Mouse (Mus musculus): ENCODE measurements around the gene Emc3. TPM values are rescaled to one million over a fixed set of nuclear protein-coding genes. Genes with fewer than 3 reads are reported as not detected.
A peak's percentile ranks its signal among the peaks of the same experiment; 100 is the strongest.

Gene Emc3
- polyA plus RNA-seq, 1 experiment from 2014 or later, result 77.7 TPM

- 86% methylated on average over 6 of the region's 6 CpGs for WGBS
- Histone ChIP-seq H3K36me3 (ENCODE audit: control insufficient read depth, insufficient read depth, low read length) (no peaks in the 10 kb centered on the region), H3K27me3 (ENCODE audit: control insufficient read depth, insufficient read depth, low read length) (peaks cover 7% of the 10 kb centered on the region), H3K4me2 (ENCODE audit: low read depth, low read length, severe bottlenecking) (no peak overlapping the region), H3K4me3 (ENCODE audit: low read depth, low read length) (no peak overlapping the region), H3K9me3 (ENCODE audit: control insufficient read depth, low read length) (no peaks in the 10 kb centered on the region), H3K9ac (ENCODE audit: low read length) (no peak overlapping the region), H3K27ac (ENCODE audit: low read depth, low read length) (no peak overlapping the region), H3K4me1 (replicated peaks; ENCODE audit: control insufficient read depth, insufficient read depth, low read length) (peaks cover 8% of the 10 kb centered on the region; the same call in 1 of the 2 replicates)
- DNase-seq (ENCODE audit: low spot score) (no peak), ATAC-seq (replicated peaks; ENCODE audit: low FRiP score) (no peak)
Measured at GRCm38 (mm10) chr6:113473715-113474114, 57.7 kb downstream of the Emc3 start.

GRCm38 (mm10) chr6:113473246-113473645 is 58.2 kb downstream of the Emc3 start:
- Histone ChIP-seq H3K4me3 (ENCODE audit: low read depth, low read length) (no peak overlapping the region), H3K36me3 (ENCODE audit: control insufficient read depth, insufficient read depth, low read length) (no peaks in the 10 kb centered on the region), H3K9me3 (ENCODE audit: control insufficient read depth, low read length) (no peaks in the 10 kb centered on the region), H3K4me1 (replicated peaks; ENCODE audit: control insufficient read depth, insufficient read depth, low read length) (peaks cover 8% of the 10 kb centered on the region; the same call in 1 of the 2 replicates), H3K9ac (ENCODE audit: low read length) (no peak overlapping the region), H3K27ac (ENCODE audit: low read depth, low read length) (no peak overlapping the region), H3K27me3 (ENCODE audit: control insufficient read depth, insufficient read depth, low read length) (peaks cover 7% of the 10 kb centered on the region), H3K4me2 (ENCODE audit: low read depth, low read length, severe bottlenecking) (no peak overlapping the region)
- ATAC-seq (replicated peaks; ENCODE audit: low FRiP score), result no peak
- no peak for DNase-seq (ENCODE audit: low spot score)
- WGBS, result 87% methylated on average over 2 of the region's 2 CpGs

GRCm38 (mm10) chr6:113472061-113472460 is 59.4 kb downstream of the Emc3 start:
- H3K27me3 ChIP-seq (ENCODE audit: control insufficient read depth, insufficient read depth, low read length), result peaks cover 7% of the 10 kb centered on the region
- no peaks in the 10 kb centered on the region for H3K9me3 ChIP-seq (ENCODE audit: control insufficient read depth, low read length)
- ATAC-seq (replicated peaks; ENCODE audit: low FRiP score), result no peak
- no peak overlapping the region for H3K4me2 ChIP-seq (ENCODE audit: low read depth, low read length, severe bottlenecking)
- peaks cover 8% of the 10 kb centered on the region; the same call in 1 of the 2 replicates for H3K4me1 ChIP-seq (replicated peaks; ENCODE audit: control insufficient read depth, insufficient read depth, low read length)
- WGBS, result 65% methylated on average over 10 of the region's 10 CpGs
- no peaks in the 10 kb centered on the region for H3K36me3 ChIP-seq (ENCODE audit: control insufficient read depth, insufficient read depth, low read length)
- no peak overlapping the region for H3K27ac ChIP-seq (ENCODE audit: low read depth, low read length)
- DNase-seq (ENCODE audit: low spot score), result no peak
- no peak overlapping the region for H3K9ac ChIP-seq (ENCODE audit: low read length)
- no peak overlapping the region for H3K4me3 ChIP-seq (ENCODE audit: low read depth, low read length)

- Histone ChIP-seq H3K4me1 (replicated peaks; ENCODE audit: control insufficient read depth, insufficient read depth, low read length) (peaks cover 8% of the 10 kb centered on the region; the same call in 1 of the 2 replicates), H3K36me3 (ENCODE audit: control insufficient read depth, insufficient read depth, low read length) (no peaks in the 10 kb centered on the region), H3K27me3 (ENCODE audit: control insufficient read depth, insufficient read depth, low read length) (peaks cover 7% of the 10 kb centered on the region), H3K9ac (ENCODE audit: low read length) (peak within 1 kb of the TSS; percentile 6; the same call in 1 of the 2 replicates), H3K9me3 (ENCODE audit: control insufficient read depth, low read length) (no peaks in the 10 kb centered on the region), H3K27ac (ENCODE audit: low read depth, low read length) (no peak within 1 kb of the TSS), H3K4me3 (ENCODE audit: low read depth, low read length) (no peak within 1 kb of the TSS), H3K4me2 (ENCODE audit: low read depth, low read length, severe bottlenecking) (peak within 1 kb of the TSS; percentile 19; the same call in 1 of the 2 replicates)
- 22% methylated on average over 12 of the region's 12 CpGs for WGBS
- no peak for DNase-seq (ENCODE audit: low spot score)
- no peak for ATAC-seq (replicated peaks; ENCODE audit: low FRiP score)
Measured at GRCm38 (mm10) chr6:113471297-113471936, 60.0 kb downstream of the Emc3 start, which contains the start of gene Il17rc. Gene Il17rc, plus strand, starts transcription at chr6:113471427.

GRCm38 (mm10) chr6:113469432-113469831 is 62.0 kb downstream of the Emc3 start:
- DNase-seq (ENCODE audit: low spot score) (peak; percentile 90), ATAC-seq (replicated peaks; ENCODE audit: low FRiP score) (peak; percentile 64)
- H3K27me3 ChIP-seq (ENCODE audit: control insufficient read depth, insufficient read depth, low read length), result peaks cover 7% of the 10 kb centered on the region
- H3K4me1 ChIP-seq (replicated peaks; ENCODE audit: control insufficient read depth, insufficient read depth, low read length), result peaks cover 8% of the 10 kb centered on the region; the same call in 1 of the 2 replicates
- peak overlapping the region; percentile 58 for H3K4me2 ChIP-seq (ENCODE audit: low read depth, low read length, severe bottlenecking)
- no peaks in the 10 kb centered on the region for H3K36me3 ChIP-seq (ENCODE audit: control insufficient read depth, insufficient read depth, low read length)
- H3K9ac ChIP-seq (ENCODE audit: low read length), result peak overlapping the region; percentile 47
- H3K4me3 ChIP-seq (ENCODE audit: low read depth, low read length), result peak overlapping the region; percentile 28
- whole genome bisulfite sequencing, result under 1% methylated on average over 31 of the region's 31 CpGs
- H3K9me3 ChIP-seq (ENCODE audit: control insufficient read depth, low read length), result no peaks in the 10 kb centered on the region
- H3K27ac ChIP-seq (ENCODE audit: low read depth, low read length), result no peak overlapping the region

GRCm38 (mm10) chr6:113469021-113469420 is 62.4 kb downstream of the Emc3 start:
- ATAC-seq (replicated peaks; ENCODE audit: low FRiP score) (peak; percentile 74), DNase-seq (ENCODE audit: low spot score) (peak; percentile 80)
- Histone ChIP-seq H3K4me1 (replicated peaks; ENCODE audit: control insufficient read depth, insufficient read depth, low read length) (peaks cover 8% of the 10 kb centered on the region; the same call in 1 of the 2 replicates), H3K9me3 (ENCODE audit: control insufficient read depth, low read length) (no peaks in the 10 kb centered on the region), H3K27me3 (ENCODE audit: control insufficient read depth, insufficient read depth, low read length) (peaks cover 7% of the 10 kb centered on the region), H3K36me3 (ENCODE audit: control insufficient read depth, insufficient read depth, low read length) (no peaks in the 10 kb centered on the region), H3K4me3 (ENCODE audit: low read depth, low read length) (peak overlapping the region; percentile 28), H3K9ac (ENCODE audit: low read length) (peak overlapping the region; percentile 47), H3K27ac (ENCODE audit: low read depth, low read length) (no peak overlapping the region), H3K4me2 (ENCODE audit: low read depth, low read length, severe bottlenecking) (peak overlapping the region; percentile 58)
- 9% methylated on average over 9 of the region's 9 CpGs for WGBS

GRCm38 (mm10) chr6:113468512-113468911 is 62.9 kb downstream of the Emc3 start:
- Histone ChIP-seq H3K9ac (ENCODE audit: low read length) (peak overlapping the region; percentile 47; the same call in 1 of the 2 replicates), H3K27ac (ENCODE audit: low read depth, low read length) (no peak overlapping the region), H3K4me3 (ENCODE audit: low read depth, low read length) (no peak overlapping the region), H3K4me1 (replicated peaks; ENCODE audit: control insufficient read depth, insufficient read depth, low read length) (peaks cover 8% of the 10 kb centered on the region; the same call in 1 of the 2 replicates), H3K9me3 (ENCODE audit: control insufficient read depth, low read length) (no peaks in the 10 kb centered on the region), H3K4me2 (ENCODE audit: low read depth, low read length, severe bottlenecking) (peak overlapping the region; percentile 58), H3K36me3 (ENCODE audit: control insufficient read depth, insufficient read depth, low read length) (no peaks in the 10 kb centered on the region), H3K27me3 (ENCODE audit: control insufficient read depth, insufficient read depth, low read length) (peaks cover 7% of the 10 kb centered on the region)
- DNase-seq (ENCODE audit: low spot score) (no peak), ATAC-seq (replicated peaks; ENCODE audit: low FRiP score) (0 out of 2 replicates have a peak, but pooled peaks have one; percentile 3)
- WGBS, result 74% methylated on average over 3 of the region's 3 CpGs

DNA sequence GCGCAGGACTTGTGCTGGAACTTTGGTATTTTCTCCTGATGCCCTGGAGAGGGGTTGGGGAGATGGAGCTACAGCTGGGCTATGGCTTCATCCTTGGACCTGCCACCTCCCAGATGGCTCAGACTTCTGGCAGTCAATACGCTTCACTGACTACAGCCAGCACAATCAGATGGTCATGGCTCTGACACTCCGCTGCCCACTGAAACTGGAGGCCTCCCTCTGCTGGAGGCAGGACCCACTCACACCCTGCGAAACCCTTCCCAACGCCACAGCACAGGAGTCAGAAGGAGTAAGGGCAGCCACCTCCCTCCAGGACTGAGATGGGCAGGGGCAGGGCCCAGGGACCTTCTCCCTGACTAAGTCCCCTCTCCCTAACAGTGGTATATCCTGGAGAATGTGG is 65.8 kb downstream of the Emc3 start:
- DNase-seq (ENCODE audit: low spot score) (no peak), ATAC-seq (replicated peaks; ENCODE audit: low FRiP score) (no peak)
- no peaks in the 10 kb centered on the region for H3K9me3 ChIP-seq (ENCODE audit: control insufficient read depth, low read length)
- no peak overlapping the region for H3K4me3 ChIP-seq (ENCODE audit: low read depth, low read length)
- 0 out of 2 replicates have a peak, but pooled peaks cover 3% of the 10 kb centered on the region for H3K4me1 ChIP-seq (replicated peaks; ENCODE audit: control insufficient read depth, insufficient read depth, low read length)
- H3K4me2 ChIP-seq (ENCODE audit: low read depth, low read length, severe bottlenecking), result no peak overlapping the region
- H3K36me3 ChIP-seq (ENCODE audit: control insufficient read depth, insufficient read depth, low read length), result no peaks in the 10 kb centered on the region
- WGBS, result 67% methylated on average over 5 of the region's 5 CpGs
- no peak overlapping the region for H3K9ac ChIP-seq (ENCODE audit: low read length)
- H3K27me3 ChIP-seq (ENCODE audit: control insufficient read depth, insufficient read depth, low read length), result peaks cover 7% of the 10 kb centered on the region
- H3K27ac ChIP-seq (ENCODE audit: low read depth, low read length), result no peak overlapping the region
